15 mouse cellular contexts compared by ENCODE assay signal in the genomic region with DNA sequence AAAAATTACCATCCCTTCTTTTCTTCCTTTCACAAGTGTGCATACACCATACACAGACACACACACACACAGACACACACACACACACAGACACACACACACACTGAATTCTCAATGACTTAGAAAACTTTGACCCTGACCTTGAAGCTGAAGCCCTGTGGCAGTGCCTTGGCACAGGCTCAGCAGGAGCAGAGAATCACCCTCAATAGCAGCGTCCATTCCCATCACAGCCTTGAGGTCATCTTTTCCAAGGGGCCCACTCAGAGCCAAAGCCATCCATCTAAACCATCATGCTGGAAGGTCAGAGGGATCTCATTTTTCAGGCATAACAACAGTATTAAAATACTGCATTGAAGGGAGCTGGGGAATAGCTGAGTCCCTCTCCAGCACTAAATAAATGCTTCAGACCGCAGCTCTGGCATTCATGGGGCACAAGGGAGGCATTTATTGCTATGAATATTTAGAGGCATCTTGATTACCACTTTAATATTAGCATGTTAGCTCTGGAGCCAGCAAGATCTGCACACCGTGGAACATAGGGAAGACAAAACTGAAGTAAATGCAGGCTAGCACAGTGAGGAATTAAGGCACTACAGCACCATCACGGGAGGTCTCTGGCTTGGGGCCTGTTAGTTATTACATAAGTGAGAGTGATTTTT.
A peak's percentile ranks its signal among the peaks of the same experiment; 100 is the strongest.
DNase-seq lines count a peak whose midpoint lies in the region; ATAC-seq and TF ChIP-seq lines count a peak whose summit lies in the region.
"Had no signal": no experiment of that assay in that cellular context is flagged by ENCODE, and none has a peak within 500 bp of the region (broad histone marks: within the 10 kb centered on the region; RNA-seq: fewer than 3 reads in every experiment).

No protein-coding gene starts in this region.

- H3K9ac ChIP-seq in kidney, embryonic 16.5 days (replicated peaks; ENCODE audit: low read length) = no peak overlapping the region
- H3K9ac ChIP-seq: hindbrain, embryonic 15.5 days had no signal

- no peaks in the 10 kb centered on the region for H3K27me3 ChIP-seq in kidney, adult 2 months (replicated peaks; ENCODE audit: control insufficient read depth, insufficient read depth, low read length)
- H3K27me3 ChIP-seq in kidney, embryonic 16.5 days (ENCODE audit: insufficient read depth, low read length) = no peaks in the 10 kb centered on the region
- H3K27me3 ChIP-seq: hindbrain, embryonic 15.5 days had no signal

- no peak overlapping the region for H3K4me3 ChIP-seq in kidney, adult 2 months (ENCODE audit: insufficient read depth, low read depth, low read length)
- H3K4me3 ChIP-seq in kidney, embryonic 16.5 days (ENCODE audit: low read length) = no peak overlapping the region
- H3K4me3 ChIP-seq: hindbrain, embryonic 15.5 days; midbrain, embryonic 10.5 days; myocyte had no signal

- DNase-seq in kidney, adult 2 months = peak; percentile 46
- peak; percentile 19 for DNase-seq in ovary, postnatal 36 days (ENCODE audit: low spot score)
- DNase-seq in ovary, postnatal 14 days (ENCODE audit: low spot score) = no peak
- DNase-seq in kidney, postnatal 14 days = peak; percentile 25
- no peak for DNase-seq in cerebellum, adult 9-11 months
- no peak for DNase-seq in Muller cell, postnatal 12 days (ENCODE audit: inconsistent ontology term)
- DNase-seq: cerebellum, postnatal 25 days; heart, adult 11 months; liver; lung, adult 2 months had no signal

- H3K9me3 ChIP-seq in kidney, embryonic 16.5 days (ENCODE audit: low read length) = no peaks in the 10 kb centered on the region
- H3K9me3 ChIP-seq: hindbrain, embryonic 15.5 days; midbrain, embryonic 10.5 days had no signal

- no peaks in the 10 kb centered on the region for H3K36me3 ChIP-seq in kidney, adult 2 months (ENCODE audit: control insufficient read depth, insufficient read depth, low read length)
- H3K36me3 ChIP-seq in kidney, embryonic 16.5 days (ENCODE audit: insufficient read depth, low read length) = no peaks in the 10 kb centered on the region
- H3K36me3 ChIP-seq: hindbrain, embryonic 15.5 days; midbrain, embryonic 10.5 days had no signal

- no peaks in the 10 kb centered on the region for H3K4me1 ChIP-seq in kidney, adult 2 months (ENCODE audit: control insufficient read depth, insufficient read depth, low read length)
- no peaks in the 10 kb centered on the region for H3K4me1 ChIP-seq in kidney, embryonic 16.5 days (ENCODE audit: insufficient read depth, low read length)
- H3K4me1 ChIP-seq: midbrain, embryonic 10.5 days had no signal

- TF ChIP-seq CTCF in kidney, adult 2 months (conservative IDR thresholded peaks at IDR 0.05; ENCODE audit: insufficient read depth, insufficient read length, low read depth, low read length) = no peak

- no peak for ATAC-seq in kidney, embryonic 16.5 days (ENCODE audit: low FRiP score, low TSS enrichment)

- TF ChIP-seq POLR2A in kidney, adult 2 months (IDR thresholded peaks at IDR 0.05; ENCODE audit: low read depth, low read length) = no peak

- H3K4me2 ChIP-seq in kidney, embryonic 16.5 days (replicated peaks; ENCODE audit: low read depth, low read length) = no peak overlapping the region
- H3K4me2 ChIP-seq: hindbrain, embryonic 15.5 days had no signal

- H3K27ac ChIP-seq in kidney, adult 2 months (ENCODE audit: insufficient read depth, low read depth, low read length) = no peak overlapping the region
- H3K27ac ChIP-seq in kidney, embryonic 16.5 days (ENCODE audit: low read length) = no peak overlapping the region
- H3K27ac ChIP-seq: hindbrain, embryonic 15.5 days; midbrain, embryonic 10.5 days; stomach, postnatal 0 days had no signal

- 62% methylated on average over 4 of the region's 4 CpGs for WGBS in kidney, adult 2 months
- 62% methylated on average over 4 of the region's 4 CpGs for WGBS in kidney, embryonic 16.5 days

Comparison
In these comparisons a context has a peak if more than half of its experiments do, and no peak if none do; other contexts are left out.
1. DNase-seq: peak in kidney, adult 2 months (single experiment), ovary, postnatal 36 days (single experiment) and kidney, postnatal 14 days (single experiment); none in ovary, postnatal 14 days (single experiment), cerebellum, adult 9-11 months (single experiment) and Muller cell, postnatal 12 days (single experiment).